Mouse (Mus musculus) stomach, embryonic 16.5 days (tissue): ENCODE results near the gene Ly6g6d. TPM values are rescaled to one million over a fixed set of nuclear protein-coding genes. Genes with fewer than 3 reads are reported as not detected.
"Not testable (repeated sequence)": the region's sequence is repeated elsewhere in the genome, so short reads cannot be mapped to it uniquely, and the experiment has no call there.

Experiments
- ATAC-seq: fragments of 200-750 bp; cut with Nextera tagmentation; 2 replicates; pipeline ENCODE4 v1.8.0; 2017; ENCODE audit warnings: moderate number of reproducible peaks, moderate TSS enrichment; ENCODE audit not compliant: insufficient read depth, low FRiP score
- H3K27ac ChIP-seq: fragments of 300-500 bp; sonication (generic); 2 replicates; pipeline ENCODE4 v1.5.1; 2014; ENCODE audit warnings: low read length
- H3K27me3 ChIP-seq: fragments of 300-500 bp; sonication (generic); 2 replicates; pipeline ENCODE4 v1.6.1; 2014; ENCODE audit warnings: low read length, control low read depth, mixed read lengths; ENCODE audit not compliant: control insufficient read depth, insufficient read depth
- H3K36me3 ChIP-seq: fragments of 300-500 bp; sonication (generic); 2 replicates; pipeline ENCODE4 v1.6.1; 2014; ENCODE audit warnings: low read length; ENCODE audit not compliant: control insufficient read depth, insufficient read depth
- H3K4me1 ChIP-seq: fragments of 300-500 bp; sonication (generic); 2 replicates; pipeline ENCODE4 v1.6.1; 2014; ENCODE audit warnings: low read length, control low read depth, mixed read lengths; ENCODE audit not compliant: control insufficient read depth, insufficient read depth
- H3K4me2 ChIP-seq: fragments of 300-500 bp; sonication (generic); 2 replicates; pipeline ENCODE4 v1.6.1; 2014; ENCODE audit warnings: low read depth, low read length, mixed read lengths
- H3K4me3 ChIP-seq: fragments of 300-500 bp; sonication (generic); replicated peaks from 2 replicates; pipeline ENCODE4 v1.5.1; 2014; ENCODE audit warnings: mild to moderate bottlenecking, low read length
- H3K9ac ChIP-seq: fragments of 300-500 bp; sonication (generic); 2 replicates; pipeline ENCODE4 v1.6.1; 2014; ENCODE audit warnings: low read length
- H3K9me3 ChIP-seq: fragments of 300-500 bp; sonication (generic); replicated peaks from 2 replicates; pipeline ENCODE4 v1.6.1; 2016; ENCODE audit warnings: low read length, control low read depth; ENCODE audit not compliant: control insufficient read depth
- WGBS: fragments of 180-500 bp; shearing (Covaris S2); extraction: QIAGEN DNeasy Blood & Tissue Kit; methylation state at CpG from one replicate; pipeline ENCODE4 v1.1.7; 2014; 5-methylcytosine and 5-hydroxymethylcytosine counted together
- polyA plus RNA-seq: library from polyadenylated mRNA; unstranded; fragments of >200 nt; fragmentation: Nextera tagmentation; extraction: Ambion mirVana; gene quantifications from 2 replicates; pipeline ENCODE4 v1.2.1, GENCODE M21; 2015

The Ly6g6d gene
- polyA plus RNA-seq, 1 experiment from 2014 or later, result 3.2 TPM

- peak overlapping the region; percentile 100 for H3K4me2 ChIP-seq
- H3K27me3 ChIP-seq, result no peaks in the 10 kb centered on the region
- H3K9ac ChIP-seq, result peak overlapping the region; percentile 28; the same call in 1 of the 2 replicates
- H3K9me3 ChIP-seq, result no peaks in the 10 kb centered on the region
- H3K4me1 ChIP-seq, result peaks cover 56% of the 10 kb centered on the region
- WGBS, result 26% methylated on average over 1 of the region's 1 CpGs
- no peak for ATAC-seq
- peaks cover under 1% of the 10 kb centered on the region; the same call in 1 of the 2 replicates for H3K36me3 ChIP-seq
- peak overlapping the region; percentile 99 for H3K27ac ChIP-seq
- 0 out of 2 replicates have a peak overlapping the region, but pooled peaks have one; percentile 3 for H3K4me3 ChIP-seq
Measured at GRCm38 (mm10) chr17:35047688-35048087, 30.2 kb downstream of the Ly6g6d start.

GRCm38 (mm10) chr17:35046681-35047455, 31.0 kb downstream of the Ly6g6d start, which contains the start of gene Msh5:
Msh5 (minus strand) TSS chr17:35046745.
- Histone ChIP-seq H3K36me3 (no peaks in the 10 kb centered on the region), H3K4me2 (peak within 1 kb of the TSS; percentile 100), H3K27ac (peak within 1 kb of the TSS; percentile 99), H3K27me3 (no peaks in the 10 kb centered on the region), H3K9me3 (no peaks in the 10 kb centered on the region), H3K4me3 (peak within 1 kb of the TSS; percentile 67), H3K9ac (peak within 1 kb of the TSS; percentile 95), H3K4me1 (peaks cover 48% of the 10 kb centered on the region)
- WGBS, result 2% methylated on average over 33 of the region's 33 CpGs
- ATAC-seq, result peak; percentile 95

GRCm38 (mm10) chr17:35045807-35046680, 31.8 kb downstream of the Ly6g6d start:
- Histone ChIP-seq H3K36me3 (no peaks in the 10 kb centered on the region), H3K4me2 (peak overlapping the region; percentile 100), H3K9ac (peak overlapping the region; percentile 95), H3K27me3 (no peaks in the 10 kb centered on the region), H3K27ac (peak overlapping the region; percentile 99), H3K9me3 (no peaks in the 10 kb centered on the region), H3K4me3 (peak overlapping the region; percentile 67), H3K4me1 (peaks cover 48% of the 10 kb centered on the region)
- 3% methylated on average over 48 of the region's 48 CpGs for WGBS
- ATAC-seq, result no peak

DNA sequence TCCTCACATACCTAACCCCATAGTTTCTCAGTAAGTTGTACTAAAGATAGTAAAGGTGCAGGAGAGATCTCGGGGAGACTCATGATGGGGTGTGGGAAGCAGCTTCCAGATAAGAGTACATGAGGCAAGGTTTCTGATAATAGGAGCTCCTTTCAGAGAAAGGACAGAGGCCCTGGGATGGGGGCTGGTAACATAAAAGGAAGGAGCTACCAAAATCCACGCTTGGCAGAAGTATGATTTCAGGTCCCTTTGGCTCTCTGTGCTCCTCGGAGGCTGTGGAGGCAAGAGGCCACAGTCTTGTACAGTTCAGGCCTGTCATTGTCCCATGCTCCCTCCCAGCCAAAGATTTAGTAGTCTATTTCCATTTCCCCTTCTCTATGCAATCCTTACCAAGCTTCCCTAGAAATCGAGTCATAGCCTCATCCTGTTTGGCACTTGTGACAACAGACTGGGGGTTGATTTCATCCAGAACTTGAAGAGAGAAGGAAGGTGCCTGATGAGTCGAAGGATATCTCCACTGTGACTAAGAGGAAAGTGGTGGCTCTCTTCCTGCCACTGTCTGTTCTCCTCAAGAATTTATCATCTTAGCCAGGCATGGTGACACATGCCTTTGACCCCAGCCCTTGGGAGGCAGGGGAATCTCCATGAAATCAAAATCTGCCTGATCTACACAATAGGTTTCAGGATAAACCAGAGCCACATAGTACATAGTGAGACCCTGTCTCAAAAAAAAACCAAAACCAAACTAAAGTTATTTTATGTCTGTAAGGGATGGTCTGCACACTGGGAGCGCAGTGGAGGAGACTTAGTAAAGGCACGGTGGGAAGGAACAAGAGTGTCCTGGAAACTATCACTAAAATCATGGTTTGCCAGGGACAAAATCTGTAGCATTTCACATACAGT, 32.7 kb downstream of the Ly6g6d start:
- Histone ChIP-seq H3K4me3 (peak overlapping the region; percentile 67), H3K27me3 (no peaks in the 10 kb centered on the region), H3K4me1 (peaks cover 48% of the 10 kb centered on the region), H3K36me3 (no peaks in the 10 kb centered on the region), H3K4me2 (peak overlapping the region; percentile 100), H3K9ac (peak overlapping the region; percentile 95), H3K27ac (peak overlapping the region; percentile 99), H3K9me3 (no peaks in the 10 kb centered on the region)
- no peak for ATAC-seq
- WGBS, result 69% methylated on average over 7 of the region's 7 CpGs

DNA sequence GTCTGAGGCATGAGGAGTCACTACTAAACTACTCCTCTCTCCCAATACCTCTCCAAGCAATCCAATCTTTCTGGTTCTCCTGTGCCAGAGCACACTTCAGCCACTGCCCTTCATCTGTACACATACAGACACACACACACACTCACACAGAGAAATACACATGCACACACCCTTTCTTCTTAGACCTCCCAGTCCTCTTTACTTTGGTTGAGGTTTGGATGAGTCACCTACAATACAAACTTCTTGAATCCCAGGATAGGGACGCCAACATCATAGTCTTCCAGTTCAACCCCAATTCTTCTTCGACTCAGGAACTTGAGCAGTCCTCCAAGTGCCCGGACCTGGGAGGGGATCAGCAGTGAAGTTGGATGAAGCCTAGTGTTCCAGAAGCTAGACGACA, 34.1 kb downstream of the Ly6g6d start:
- H3K36me3 ChIP-seq, result no peaks in the 10 kb centered on the region
- H3K4me1 ChIP-seq, result peaks cover 38% of the 10 kb centered on the region
- H3K27me3 ChIP-seq, result no peaks in the 10 kb centered on the region
- peak overlapping the region; percentile 99 for H3K27ac ChIP-seq
- no peak overlapping the region for H3K4me2 ChIP-seq
- ATAC-seq, result no peak
- H3K4me3 ChIP-seq, result no peak overlapping the region
- H3K9me3 ChIP-seq, result no peaks in the 10 kb centered on the region
- no peak overlapping the region for H3K9ac ChIP-seq
- 65% methylated on average over 4 of the region's 4 CpGs for WGBS

GRCm38 (mm10) chr17:35039121-35039873, 38.6 kb downstream of the Ly6g6d start:
- 83% methylated on average over 11 of the region's 11 CpGs for WGBS
- no peak overlapping the region for H3K4me3 ChIP-seq

GRCm38 (mm10) chr17:35034896-35035295, 43.0 kb downstream of the Ly6g6d start:
- H3K9ac ChIP-seq, result no peak overlapping the region
- ATAC-seq, result no peak
- WGBS, result 60% methylated on average over 6 of the region's 6 CpGs

More at GRCm38 (mm10) chr17:35039121-35039873, 38.6 kb downstream of the Ly6g6d start:
- peaks cover 6% of the 10 kb centered on the region; the same call in 1 of the 2 replicates for H3K4me1 ChIP-seq
- no peak overlapping the region for H3K4me2 ChIP-seq
- no peaks in the 10 kb centered on the region for H3K36me3 ChIP-seq
- no peak overlapping the region for H3K27ac ChIP-seq
- H3K27me3 ChIP-seq, result no peaks in the 10 kb centered on the region
- no peaks in the 10 kb centered on the region for H3K9me3 ChIP-seq
- ATAC-seq, result no peak
- H3K9ac ChIP-seq, result no peak overlapping the region

GRCm38 (mm10) chr17:35033703-35034102, 44.2 kb downstream of the Ly6g6d start:
- not testable (repeated sequence) for ATAC-seq, H3K4me2 ChIP-seq, H3K27ac ChIP-seq, H3K9me3 ChIP-seq, H3K27me3 ChIP-seq, H3K9ac ChIP-seq, H3K4me3 ChIP-seq, H3K36me3 ChIP-seq, H3K4me1 ChIP-seq
- 56% methylated on average over 1 of the region's 1 CpGs for whole genome bisulfite sequencing

More at GRCm38 (mm10) chr17:35034896-35035295, 43.0 kb downstream of the Ly6g6d start:
- Histone ChIP-seq H3K4me2 (no peak overlapping the region), H3K27ac (no peak overlapping the region), H3K9me3 (no peaks in the 10 kb centered on the region), H3K4me3 (no peak overlapping the region), H3K36me3 (no peaks in the 10 kb centered on the region), H3K27me3 (no peaks in the 10 kb centered on the region), H3K4me1 (0 out of 2 replicates have a peak, but pooled peaks cover under 1% of the 10 kb centered on the region)
